Comparison of ENCODE assay signal across 26 mouse cellular contexts in the genomic region with DNA sequence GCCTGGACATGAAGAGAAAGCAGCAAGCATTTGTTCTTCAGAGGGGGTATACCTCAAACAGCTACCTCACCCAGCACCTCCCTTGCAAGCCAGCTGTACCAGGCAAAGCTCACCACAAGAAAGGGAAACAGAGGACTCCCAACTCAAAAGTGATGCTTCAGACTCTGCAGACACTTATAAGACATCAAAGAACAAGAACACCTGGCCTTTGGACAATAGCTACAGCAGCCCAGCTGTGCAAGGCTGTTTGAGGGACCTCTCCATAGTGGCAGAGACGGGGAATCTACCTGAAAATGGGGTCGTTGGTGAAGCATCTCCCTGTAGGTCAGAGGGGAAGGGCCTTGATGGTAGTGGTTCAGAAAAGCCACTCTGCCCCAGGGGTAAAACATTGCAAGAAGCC. TPM values are rescaled to one million over a fixed set of nuclear protein-coding genes. Genes with fewer than 3 reads are reported as not detected.
A peak's percentile ranks its signal among the peaks of the same experiment; 100 is the strongest.
DNase-seq lines count a peak whose midpoint lies in the region; ATAC-seq and TF ChIP-seq lines count a peak whose summit lies in the region.
"Had no signal": no experiment of that assay in that cellular context is flagged by ENCODE, and none has a peak within 500 bp of the region (broad histone marks: within the 10 kb centered on the region; RNA-seq: fewer than 3 reads in every experiment).

No protein-coding gene starts in this region.

- peak; percentile 43 to 78 for DNase-seq in thymus, adult 18-20 months
- DNase-seq in thymus, postnatal 0 days (ENCODE audit: low spot score), result peak; percentile 87
- peak; percentile 69 for DNase-seq in thymus, postnatal 25 days
- DNase-seq in midbrain, embryonic 11.5 days (ENCODE audit: low spot score, missing footprints), result no peak
- no peak for DNase-seq in T-cell, adult 2 months (ENCODE audit: low spot score)
- DNase-seq: adrenal gland, adult 2 months; adrenal gland, postnatal 14 days; B cell, adult 2 months; cerebellum, adult 11-12 months; cerebellum, adult 8-10 months; cerebellum, postnatal 10 days; cerebellum, postnatal 36 days; embryo, embryonic 11 days; gastrocnemius, postnatal 25 days had no signal

- no peak overlapping the region for H3K4me2 ChIP-seq in midbrain, embryonic 11.5 days
- no peak overlapping the region for H3K4me2 ChIP-seq in intestine, postnatal 0 days (replicated peaks; ENCODE audit: low read depth)
- H3K4me2 ChIP-seq: embryonic facial prominence, embryonic 13.5 days; forebrain, embryonic 12.5 days; forebrain, embryonic 15.5 days; heart, embryonic 11.5 days; hindbrain, embryonic 12.5 days; hindbrain, embryonic 15.5 days had no signal

- H3K4me1 ChIP-seq in midbrain, embryonic 11.5 days (ENCODE audit: control insufficient read depth, insufficient read depth, low read length), result no peaks in the 10 kb centered on the region
- H3K4me1 ChIP-seq in intestine, postnatal 0 days (replicated peaks; ENCODE audit: control insufficient read depth, insufficient read depth, low read length), result no peaks in the 10 kb centered on the region
- H3K4me1 ChIP-seq: embryonic facial prominence, embryonic 10.5 days; embryonic facial prominence, embryonic 13.5 days; forebrain, embryonic 12.5 days; forebrain, embryonic 15.5 days; hindbrain, embryonic 12.5 days; hindbrain, embryonic 15.5 days had no signal

- no peaks in the 10 kb centered on the region for H3K9me3 ChIP-seq in midbrain, embryonic 11.5 days (ENCODE audit: control insufficient read depth, low read length)
- H3K9me3 ChIP-seq in intestine, postnatal 0 days (ENCODE audit: control insufficient read depth), result no peaks in the 10 kb centered on the region
- H3K9me3 ChIP-seq: embryonic facial prominence, embryonic 10.5 days; embryonic facial prominence, embryonic 13.5 days; forebrain, embryonic 12.5 days; forebrain, embryonic 15.5 days; G1E; hindbrain, embryonic 12.5 days; hindbrain, embryonic 15.5 days had no signal

- H3K27ac ChIP-seq in midbrain, embryonic 11.5 days (ENCODE audit: low read depth, low read length), result no peak overlapping the region
- no peak overlapping the region for H3K27ac ChIP-seq in intestine, postnatal 0 days (ENCODE audit: low read depth, low read length)
- H3K27ac ChIP-seq: embryonic facial prominence, embryonic 10.5 days; embryonic facial prominence, embryonic 13.5 days; forebrain, embryonic 12.5 days; forebrain, embryonic 15.5 days; hindbrain, embryonic 12.5 days; hindbrain, embryonic 15.5 days had no signal

- TF ChIP-seq CTCF in intestine, postnatal 0 days (IDR thresholded peaks at IDR 0.05; ENCODE audit: low read depth), result no peak

- ATAC-seq in midbrain, embryonic 11.5 days (ENCODE audit: low FRiP score), result no peak
- ATAC-seq in intestine, postnatal 0 days, result no peak
- ATAC-seq: forebrain, embryonic 15.5 days; Patski had no signal

- H3K27me3 ChIP-seq in midbrain, embryonic 11.5 days (ENCODE audit: control insufficient read depth, insufficient read depth, low read length), result no peaks in the 10 kb centered on the region
- H3K27me3 ChIP-seq in intestine, postnatal 0 days (replicated peaks; ENCODE audit: control insufficient read depth, insufficient read depth, low read length), result no peaks in the 10 kb centered on the region
- H3K27me3 ChIP-seq: CH12.LX; embryonic facial prominence, embryonic 13.5 days; forebrain, embryonic 12.5 days; forebrain, embryonic 15.5 days; hindbrain, embryonic 12.5 days; hindbrain, embryonic 15.5 days; Patski had no signal

- no peak overlapping the region for H3K4me3 ChIP-seq in midbrain, embryonic 11.5 days (ENCODE audit: low read depth, low read length)
- no peak overlapping the region for H3K4me3 ChIP-seq in intestine, postnatal 0 days (ENCODE audit: low read depth, low read length)
- H3K4me3 ChIP-seq: embryonic facial prominence, embryonic 10.5 days; embryonic facial prominence, embryonic 13.5 days; erythroblast, embryonic 14.5 days; forebrain, embryonic 12.5 days; forebrain, embryonic 15.5 days; hindbrain, embryonic 12.5 days; hindbrain, embryonic 15.5 days had no signal

- H3K9ac ChIP-seq in midbrain, embryonic 11.5 days (ENCODE audit: low read length), result no peak overlapping the region
- no peak overlapping the region for H3K9ac ChIP-seq in intestine, postnatal 0 days (ENCODE audit: low read depth, low read length)
- H3K9ac ChIP-seq: embryonic facial prominence, embryonic 13.5 days; forebrain, embryonic 12.5 days; forebrain, embryonic 15.5 days; hindbrain, embryonic 12.5 days; hindbrain, embryonic 15.5 days had no signal

- WGBS in midbrain, embryonic 11.5 days, result 86% methylated on average over 2 of the region's 2 CpGs
- 88% methylated on average over 2 of the region's 2 CpGs for WGBS in intestine, postnatal 0 days

- H3K36me3 ChIP-seq in midbrain, embryonic 11.5 days (ENCODE audit: control insufficient read depth, insufficient read depth, low read length), result peaks cover 31% of the 10 kb centered on the region
- no peaks in the 10 kb centered on the region for H3K36me3 ChIP-seq in intestine, postnatal 0 days (ENCODE audit: control insufficient read depth, insufficient read depth)

RNA-seq across cellular contexts. Expression of a gene that starts 12.2 kb away (rescaled TPM):
- polyA plus RNA-seq in thymus, postnatal 0 days (2015; fragmentation: Nextera tagmentation; extraction: Ambion mirVana), result 0.06 TPM in 1 of 2 replicates, not detected in the other
- polyA plus RNA-seq in midbrain, embryonic 11.5 days (2014; fragmentation: Nextera tagmentation; extraction: Ambion mirVana), result 0.90 and 1.4 TPM in 2 replicates
- polyA plus RNA-seq in intestine, postnatal 0 days (2015; fragmentation: Nextera tagmentation; extraction: Ambion mirVana), result not detected in 2 replicates
- polyA plus RNA-seq: G1E had no signal

Comparison
In these comparisons a context has a peak if more than half of its experiments do, and no peak if none do; other contexts are left out.
1. DNase-seq: peak in thymus, adult 18-20 months (2 of 2), thymus, postnatal 0 days (single experiment) and thymus, postnatal 25 days (single experiment); none in midbrain, embryonic 11.5 days (single experiment) and T-cell, adult 2 months (single experiment).